Mouse (Mus musculus) lung, postnatal 36 days (tissue): Measurements from ENCODE around the gene Zfp341.
A peak's percentile ranks its signal among the peaks of the same experiment; 100 is the strongest.

ENCODE experiments used
- DNase-seq: peaks from one replicate; pipeline ENCODE4 v3.0.0; 2022; ENCODE audit warnings: mixed read lengths

Zfp341 gene

GRCm38 (mm10) chr2:154638521-154638920, 25.4 kb downstream of the Zfp341 start:
- DNase-seq: no peak

- DNase-seq: no peak
These were observed 26.0 kb downstream of the Zfp341 start for GRCm38 (mm10) chr2:154639115-154639514.

- DNase-seq: peak; percentile 73
These were observed 28.1 kb downstream of the Zfp341 start for GRCm38 (mm10) chr2:154641176-154641575.

- peak; percentile 52 for DNase-seq
These were observed 28.9 kb downstream of the Zfp341 start for GRCm38 (mm10) chr2:154642005-154642459.

- no peak for DNase-seq
These were observed 29.8 kb downstream of the Zfp341 start for GRCm38 (mm10) chr2:154642712-154643385.

GRCm38 (mm10) chr2:154646634-154647033, 33.5 kb downstream of the Zfp341 start:
- peak; percentile 52 for DNase-seq

- DNase-seq: peak; percentile 63
These were observed 35.0 kb downstream of the Zfp341 start for GRCm38 (mm10) chr2:154648086-154648485.

GRCm38 (mm10) chr2:154650404-154650803, 37.3 kb downstream of the Zfp341 start:
- DNase-seq: no peak

- peak; percentile 73 for DNase-seq
These were observed 38.3 kb downstream of the Zfp341 start, which contains the start of gene Chmp4b for GRCm38 (mm10) chr2:154651363-154651762. Gene Chmp4b, plus strand, starts transcription at chr2:154651705.

GRCm38 (mm10) chr2:154654976-154655375, 41.9 kb downstream of the Zfp341 start:
- DNase-seq: no peak

- DNase-seq: no peak
These were observed 42.8 kb downstream of the Zfp341 start for GRCm38 (mm10) chr2:154655878-154656414.

- peak; percentile 100 for DNase-seq
These were observed 43.8 kb downstream of the Zfp341 start for GRCm38 (mm10) chr2:154656710-154657485.

GRCm38 (mm10) chr2:154657486-154658237, 44.6 kb downstream of the Zfp341 start:
- peak; percentile 85 for DNase-seq

GRCm38 (mm10) chr2:154659070-154659469, 46.0 kb downstream of the Zfp341 start:
- no peak for DNase-seq

GRCm38 (mm10) chr2:154659531-154660074, 46.5 kb downstream of the Zfp341 start:
- DNase-seq: no peak

GRCm38 (mm10) chr2:154668680-154669079, 55.6 kb downstream of the Zfp341 start:
- no peak for DNase-seq

GRCm38 (mm10) chr2:154670106-154670505, 57.0 kb downstream of the Zfp341 start:
- DNase-seq: no peak

GRCm38 (mm10) chr2:154670741-154671140, 57.6 kb downstream of the Zfp341 start:
- DNase-seq: no peak

- no peak for DNase-seq
These were observed 60.9 kb downstream of the Zfp341 start for GRCm38 (mm10) chr2:154674008-154674407.

GRCm38 (mm10) chr2:154676653-154677609, 63.8 kb downstream of the Zfp341 start:
- DNase-seq: peak; percentile 82

- peak; percentile 52 for DNase-seq
These were observed 64.6 kb downstream of the Zfp341 start for GRCm38 (mm10) chr2:154677651-154678139.
